Mouse (Mus musculus) midbrain, embryonic 11.5 days (tissue): Measurements from ENCODE around the gene Zfp646. TPM values are rescaled to one million over a fixed set of nuclear protein-coding genes. Genes with fewer than 3 reads are reported as not detected.

Experiments
- ATAC-seq: fragments of 200-750 bp; cut with Nextera tagmentation; 2 replicates; pipeline ENCODE4 v1.8.0; 2017; ENCODE audit warnings: moderate TSS enrichment, moderate library complexity; ENCODE audit not compliant: low FRiP score
- DNase-seq: peaks from one replicate; pipeline ENCODE4 v3.0.0; 2015; ENCODE audit warnings: low spot score; ENCODE audit errors: missing footprints
- H3K27ac ChIP-seq: fragments of 300-500 bp; sonication (generic); 2 replicates; pipeline ENCODE4 v1.5.1; 2014; ENCODE audit warnings: low read depth, low read length
- H3K27me3 ChIP-seq: fragments of 300-500 bp; sonication (generic); 2 replicates; pipeline ENCODE4 v1.6.1; 2014; ENCODE audit warnings: mild to moderate bottlenecking, low read length, moderate library complexity, mixed read lengths; ENCODE audit not compliant: control insufficient read depth, insufficient read depth
- H3K36me3 ChIP-seq: fragments of 300-500 bp; sonication (generic); 2 replicates; pipeline ENCODE4 v1.6.1; 2014; ENCODE audit warnings: mild to moderate bottlenecking, low read length, moderate library complexity, mixed read lengths; ENCODE audit not compliant: control insufficient read depth, insufficient read depth
- H3K4me1 ChIP-seq: fragments of 300-500 bp; sonication (generic); 2 replicates; pipeline ENCODE4 v1.6.1; 2014; ENCODE audit warnings: low read length; ENCODE audit not compliant: control insufficient read depth, insufficient read depth
- H3K4me2 ChIP-seq: fragments of 300-500 bp; sonication (generic); 2 replicates; pipeline ENCODE4 v1.6.1; 2014; ENCODE audit warnings: mild to moderate bottlenecking, moderate library complexity
- H3K4me3 ChIP-seq: fragments of 300-500 bp; sonication (generic); 2 replicates; pipeline ENCODE4 v1.5.1; 2014; ENCODE audit warnings: low read depth, low read length
- H3K9ac ChIP-seq: fragments of 300-500 bp; sonication (generic); 2 replicates; pipeline ENCODE4 v1.6.1; 2014; ENCODE audit warnings: low read length
- H3K9me3 ChIP-seq: fragments of 300-500 bp; sonication (generic); 2 replicates; pipeline ENCODE4 v1.6.1; 2016; ENCODE audit warnings: low read length; ENCODE audit not compliant: control insufficient read depth
- WGBS: fragments of 180-500 bp; shearing (Covaris S2); extraction: QIAGEN DNeasy Blood & Tissue Kit; methylation state at CpG from one replicate; pipeline ENCODE4 v1.1.7; 2014; 5-methylcytosine and 5-hydroxymethylcytosine counted together
- polyA plus RNA-seq: library from polyadenylated mRNA; unstranded; fragments of >200 nt; fragmentation: Nextera tagmentation; extraction: Ambion mirVana; gene quantifications from 2 replicates; pipeline ENCODE4 v1.2.1, GENCODE M21; 2014

Zfp646 gene
- polyA plus RNA-seq, 1 experiment from 2014 or later: 17.4 TPM

GRCm38 (mm10) chr7:127849973-127850875 lies 25.8 kb upstream of the Zfp646 start:
- Histone ChIP-seq H3K9me3 (no peaks in the 10 kb centered on the region), H3K4me3 (no peak overlapping the region), H3K4me2 (no peak overlapping the region), H3K4me1 (no peaks in the 10 kb centered on the region), H3K27ac (no peak overlapping the region), H3K36me3 (no peaks in the 10 kb centered on the region), H3K27me3 (no peaks in the 10 kb centered on the region), H3K9ac (no peak overlapping the region)
- ATAC-seq: no peak
- WGBS: 74% methylated on average over 6 of the region's 6 CpGs
- DNase-seq: peak; percentile 56

GRCm38 (mm10) chr7:127850906-127851305 lies 25.1 kb upstream of the Zfp646 start:
- H3K27me3 ChIP-seq: no peaks in the 10 kb centered on the region
- no peak overlapping the region for H3K4me3 ChIP-seq
- DNase-seq (peak; percentile 33), ATAC-seq (no peak)
- no peak overlapping the region for H3K4me2 ChIP-seq
- no peak overlapping the region for H3K9ac ChIP-seq
- no peak overlapping the region for H3K27ac ChIP-seq
- WGBS: 76% methylated on average over 5 of the region's 5 CpGs
- H3K4me1 ChIP-seq: no peaks in the 10 kb centered on the region
- no peaks in the 10 kb centered on the region for H3K36me3 ChIP-seq
- no peaks in the 10 kb centered on the region for H3K9me3 ChIP-seq

- no peaks in the 10 kb centered on the region for H3K9me3 ChIP-seq
- no peak overlapping the region for H3K4me2 ChIP-seq
- no peaks in the 10 kb centered on the region for H3K27me3 ChIP-seq
- H3K27ac ChIP-seq: no peak overlapping the region
- ATAC-seq: no peak
- H3K9ac ChIP-seq: no peak overlapping the region
- H3K4me1 ChIP-seq: no peaks in the 10 kb centered on the region
- DNase-seq: peak; percentile 37
- no peak overlapping the region for H3K4me3 ChIP-seq
- WGBS: 96% methylated on average over 6 of the region's 6 CpGs
- H3K36me3 ChIP-seq: no peaks in the 10 kb centered on the region
Observed at GRCm38 (mm10) chr7:127858258-127858657, 17.8 kb upstream of the Zfp646 start.

- WGBS: 95% methylated on average over 12 of the region's 12 CpGs
- ATAC-seq (no peak), DNase-seq (no peak)
- Histone ChIP-seq H3K4me1 (no peaks in the 10 kb centered on the region), H3K4me2 (no peak overlapping the region), H3K4me3 (no peak overlapping the region), H3K36me3 (peaks cover 17% of the 10 kb centered on the region; the same call in 1 of the 2 replicates), H3K27me3 (no peaks in the 10 kb centered on the region), H3K9ac (no peak overlapping the region), H3K9me3 (no peaks in the 10 kb centered on the region), H3K27ac (no peak overlapping the region)
Observed at GRCm38 (mm10) chr7:127866434-127866833, 9.6 kb upstream of the Zfp646 start.

- H3K9me3 ChIP-seq: no peaks in the 10 kb centered on the region
- no peak overlapping the region for H3K9ac ChIP-seq
- H3K27ac ChIP-seq: no peak overlapping the region
- H3K4me2 ChIP-seq: no peak overlapping the region
- H3K36me3 ChIP-seq: peaks cover 17% of the 10 kb centered on the region; the same call in 1 of the 2 replicates
- no peaks in the 10 kb centered on the region for H3K27me3 ChIP-seq
- ATAC-seq (no peak), DNase-seq (no peak)
- WGBS: 97% methylated on average over 18 of the region's 18 CpGs
- H3K4me1 ChIP-seq: no peaks in the 10 kb centered on the region
- H3K4me3 ChIP-seq: no peak overlapping the region
Observed at GRCm38 (mm10) chr7:127867641-127868040, 8.4 kb upstream of the Zfp646 start.

GRCm38 (mm10) chr7:127869149-127869810 lies 6.7 kb upstream of the Zfp646 start:
- Histone ChIP-seq H3K4me1 (peaks cover 6% of the 10 kb centered on the region), H3K27ac (no peak overlapping the region), H3K9ac (no peak overlapping the region), H3K27me3 (no peaks in the 10 kb centered on the region), H3K9me3 (no peaks in the 10 kb centered on the region), H3K36me3 (peaks cover 17% of the 10 kb centered on the region; the same call in 1 of the 2 replicates), H3K4me3 (no peak overlapping the region), H3K4me2 (no peak overlapping the region)
- DNase-seq: no peak
- 76% methylated on average over 3 of the region's 3 CpGs for whole genome bisulfite sequencing
- ATAC-seq: no peak

- Histone ChIP-seq H3K4me2 (no peak overlapping the region), H3K9me3 (no peaks in the 10 kb centered on the region), H3K9ac (no peak overlapping the region), H3K27ac (no peak overlapping the region), H3K36me3 (peaks cover 17% of the 10 kb centered on the region; the same call in 1 of the 2 replicates), H3K4me1 (peaks cover 10% of the 10 kb centered on the region), H3K4me3 (no peak overlapping the region), H3K27me3 (no peaks in the 10 kb centered on the region)
- ATAC-seq: no peak
- no peak for DNase-seq
- WGBS: 80% methylated on average over 5 of the region's 5 CpGs
Observed at GRCm38 (mm10) chr7:127870136-127870821, 5.7 kb upstream of the Zfp646 start.

- H3K4me2 ChIP-seq: peak overlapping the region; percentile 68
- no peaks in the 10 kb centered on the region for H3K9me3 ChIP-seq
- H3K4me1 ChIP-seq: peaks cover 17% of the 10 kb centered on the region
- peak overlapping the region; percentile 95 for H3K4me3 ChIP-seq
- no peak for DNase-seq
- peaks cover 14% of the 10 kb centered on the region for H3K36me3 ChIP-seq
- H3K9ac ChIP-seq: peak overlapping the region; percentile 99
- no peaks in the 10 kb centered on the region for H3K27me3 ChIP-seq
- H3K27ac ChIP-seq: peak overlapping the region; percentile 99
- peak; percentile 40 for ATAC-seq
- WGBS: 5% methylated on average over 20 of the region's 20 CpGs
Observed at GRCm38 (mm10) chr7:127874812-127875626, 1.0 kb upstream of the Zfp646 start.
